Mouse (Mus musculus) hindbrain, postnatal 0 days (tissue): ENCODE measurements around the gene Crocc2. TPM values are rescaled to one million over a fixed set of nuclear protein-coding genes. Genes with fewer than 3 reads are reported as not detected.

Experiments used
- ATAC-seq: fragments of 200-750 bp; cut with Nextera tagmentation; 2 replicates; pipeline ENCODE4 v1.8.0; 2017; ENCODE audit warnings: mild to moderate bottlenecking, moderate TSS enrichment, moderate library complexity
- DNase-seq: peaks from one replicate; pipeline ENCODE4 v3.0.0-alpha.2; 2015; ENCODE audit warnings: low spot score
- H3K27ac ChIP-seq: fragments of 300-500 bp; sonication (generic); 2 replicates; pipeline ENCODE4 v1.5.1; 2014; ENCODE audit warnings: mild to moderate bottlenecking
- H3K27me3 ChIP-seq: fragments of 300-500 bp; sonication (generic); 2 replicates; pipeline ENCODE4 v1.6.1; 2014; ENCODE audit warnings: low read length, mixed read lengths; ENCODE audit not compliant: insufficient read depth
- H3K36me3 ChIP-seq: fragments of 300-500 bp; sonication (generic); 2 replicates; pipeline ENCODE4 v1.6.1; 2014; ENCODE audit warnings: low read length, mixed read lengths; ENCODE audit not compliant: insufficient read depth
- H3K4me1 ChIP-seq: fragments of 300-500 bp; sonication (generic); 2 replicates; pipeline ENCODE4 v1.6.1; 2014; ENCODE audit warnings: antibody characterized with exemption, low read length, mixed read lengths; ENCODE audit not compliant: insufficient read depth
- H3K4me2 ChIP-seq: fragments of 300-500 bp; sonication (generic); 2 replicates; pipeline ENCODE4 v1.6.1; 2014; ENCODE audit warnings: low read depth, mild to moderate bottlenecking, low read length, moderate library complexity, mixed read lengths
- H3K4me3 ChIP-seq: fragments of 300-500 bp; sonication (generic); 2 replicates; pipeline ENCODE4 v1.5.1; 2014; ENCODE audit warnings: low read length
- H3K9ac ChIP-seq: fragments of 300-500 bp; sonication (generic); replicated peaks from 2 replicates; pipeline ENCODE4 v1.6.1; 2014; ENCODE audit warnings: mild to moderate bottlenecking, low read length, moderate library complexity, mixed read lengths
- H3K9me3 ChIP-seq: fragments of 300-500 bp; sonication (generic); 2 replicates; pipeline ENCODE4 v1.6.1; 2016; ENCODE audit warnings: low read length, mixed read lengths
- CTCF ChIP-seq: IDR thresholded peaks from 2 replicates; pipeline ENCODE4 v1.5.1; 2016; ENCODE audit warnings: antibody characterized with exemption, control low read depth, low read depth
- WGBS: fragments of 180-500 bp; shearing (Covaris S2); extraction: QIAGEN DNeasy Blood & Tissue Kit; methylation state at CpG from one replicate; pipeline ENCODE4 v1.1.7; 2014; 5-methylcytosine and 5-hydroxymethylcytosine counted together
- polyA plus RNA-seq: library from polyadenylated mRNA; unstranded; fragments of >200 nt; fragmentation: Nextera tagmentation; extraction: Ambion mirVana; gene quantifications from 2 replicates; pipeline ENCODE4 v1.2.1, GENCODE M21; 2015
- total RNA-seq: library from RNA; depleted of rRNA; stranded (reverse); fragments of >200 nt; gene quantifications from 2 replicates; pipeline ENCODE4 v1.2.3, GENCODE M21; 2014

Crocc2 gene
- total and polyA plus RNA-seq, 2 experiments from 2014 or later: 0.63 to 1.1 TPM

GRCm38 (mm10) chr1:93197916-93198315 lies 29.4 kb downstream of the Crocc2 start:
- WGBS: 80% methylated on average over 3 of the region's 3 CpGs
- no peaks in the 10 kb centered on the region for H3K27me3 ChIP-seq

GRCm38 (mm10) chr1:93206277-93206970 lies 37.9 kb downstream of the Crocc2 start:
- 66% methylated on average over 12 of the region's 12 CpGs for whole genome bisulfite sequencing
- peak; percentile 46 for ATAC-seq
- Histone ChIP-seq H3K4me1 (peaks cover 17% of the 10 kb centered on the region), H3K9me3 (no peaks in the 10 kb centered on the region), H3K9ac (no peak overlapping the region), H3K27me3 (no peaks in the 10 kb centered on the region), H3K4me2 (no peak overlapping the region), H3K27ac (0 out of 2 replicates have a peak overlapping the region, but pooled peaks have one; percentile 15), H3K4me3 (no peak overlapping the region), H3K36me3 (no peaks in the 10 kb centered on the region)
- peak; percentile 63 for TF ChIP-seq CTCF
- DNase-seq: peak; percentile 31

More at GRCm38 (mm10) chr1:93197916-93198315, 29.4 kb downstream of the Crocc2 start:
- no peak for ATAC-seq
- Histone ChIP-seq H3K4me3 (no peak overlapping the region), H3K27ac (no peak overlapping the region), H3K9me3 (no peaks in the 10 kb centered on the region), H3K9ac (no peak overlapping the region), H3K4me2 (no peak overlapping the region), H3K4me1 (no peaks in the 10 kb centered on the region), H3K36me3 (no peaks in the 10 kb centered on the region)
- TF ChIP-seq CTCF: no peak
- DNase-seq: no peak

- Histone ChIP-seq H3K9ac (no peak overlapping the region), H3K27me3 (no peaks in the 10 kb centered on the region), H3K4me3 (no peak overlapping the region), H3K27ac (no peak overlapping the region), H3K9me3 (no peaks in the 10 kb centered on the region), H3K4me2 (no peak overlapping the region), H3K4me1 (peaks cover 20% of the 10 kb centered on the region), H3K36me3 (no peaks in the 10 kb centered on the region)
- TF ChIP-seq CTCF: no peak
- DNase-seq: no peak
- ATAC-seq: no peak
- WGBS: 79% methylated on average over 4 of the region's 4 CpGs
These were observed 39.1 kb downstream of the Crocc2 start for GRCm38 (mm10) chr1:93207536-93208064.

- Histone ChIP-seq H3K9ac (no peak overlapping the region), H3K27me3 (no peaks in the 10 kb centered on the region), H3K4me3 (no peak overlapping the region), H3K4me2 (no peak overlapping the region), H3K27ac (peak overlapping the region; percentile 51; the same call in 1 of the 2 replicates), H3K9me3 (no peaks in the 10 kb centered on the region), H3K36me3 (no peaks in the 10 kb centered on the region), H3K4me1 (peaks cover 20% of the 10 kb centered on the region)
- peak; percentile 88 for DNase-seq
- TF ChIP-seq CTCF: no peak
- 15% methylated on average over 9 of the region's 9 CpGs for WGBS
- ATAC-seq: peak; percentile 86
These were observed 41.7 kb downstream of the Crocc2 start for GRCm38 (mm10) chr1:93210213-93210641.

- Histone ChIP-seq H3K4me2 (no peak overlapping the region), H3K27me3 (no peaks in the 10 kb centered on the region), H3K4me3 (no peak overlapping the region), H3K27ac (no peak overlapping the region), H3K9me3 (no peaks in the 10 kb centered on the region), H3K4me1 (peaks cover 17% of the 10 kb centered on the region), H3K36me3 (no peaks in the 10 kb centered on the region), H3K9ac (no peak overlapping the region; the same call in 1 of the 2 replicates)
- WGBS: 70% methylated on average over 11 of the region's 11 CpGs
- DNase-seq (no peak), ATAC-seq (no peak)
- no peak for TF ChIP-seq CTCF
These were observed 42.5 kb downstream of the Crocc2 start for GRCm38 (mm10) chr1:93211019-93211418.

- 26% methylated on average over 10 of the region's 10 CpGs for WGBS
- H3K4me2 ChIP-seq: no peak overlapping the region
- H3K4me3 ChIP-seq: no peak overlapping the region
- no peaks in the 10 kb centered on the region for H3K36me3 ChIP-seq
- TF ChIP-seq CTCF: no peak
- no peak overlapping the region for H3K9ac ChIP-seq
- H3K4me1 ChIP-seq: peaks cover 18% of the 10 kb centered on the region
- no peaks in the 10 kb centered on the region for H3K27me3 ChIP-seq
- no peaks in the 10 kb centered on the region for H3K9me3 ChIP-seq
- DNase-seq: peak; percentile 22
- 0 out of 2 replicates have a peak overlapping the region, but pooled peaks have one; percentile 26 for H3K27ac ChIP-seq
- no peak for ATAC-seq
These were observed 43.2 kb downstream of the Crocc2 start for GRCm38 (mm10) chr1:93211549-93212220.
